Mouse (Mus musculus) E14TG2a.4 (cell line): Measurements from ENCODE around the gene Sell.

ENCODE experiments used
- CTCF ChIP-seq: conservative IDR thresholded peaks from 2 replicates; pipeline ENCODE4 v1.5.1; 2014; ENCODE audit warnings: low read length
- NANOG ChIP-seq: IDR thresholded peaks from 2 replicates; pipeline ENCODE4 v1.6.1; 2014; ENCODE audit warnings: borderline replicate concordance, low read length, mixed read lengths

DNA sequence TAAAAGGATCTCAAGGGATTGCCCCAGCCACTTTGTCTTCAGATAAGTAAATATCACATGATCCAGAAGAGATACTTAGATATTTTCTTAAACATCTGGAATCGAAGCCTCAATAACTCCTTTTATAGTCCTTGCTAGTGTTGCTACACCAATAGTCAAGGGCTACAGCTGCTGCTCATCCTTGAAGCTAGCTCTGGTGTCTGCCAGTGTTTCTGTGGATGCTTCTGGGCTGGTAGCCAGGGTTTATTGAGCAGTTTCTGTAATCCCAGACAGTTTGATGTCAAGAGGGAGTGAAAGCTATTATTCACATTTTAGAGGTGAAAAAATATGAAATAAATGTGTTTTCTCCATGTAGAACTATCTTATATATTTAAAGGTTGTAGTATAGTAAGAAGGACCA is 70.8 kb downstream of the Sell start:
- TF ChIP-seq CTCF, result no peak
- TF ChIP-seq NANOG, result no peak
